Mouse (Mus musculus) layer of hippocampus, adult 9-10 months (tissue): Measurements from ENCODE around the gene Gale.
"Not testable (repeated sequence)": the region's sequence is repeated elsewhere in the genome, so short reads cannot be mapped to it uniquely, and the experiment has no call there.

Source experiments
- DNase-seq: peaks from one replicate; pipeline ENCODE4 v3.0.0; 2022; ENCODE audit warnings: low spot score

Gene Gale

GRCm38 (mm10) chr4:135963457-135964193 lies at the start of gene Gale:
Gene Gale, plus strand, starts transcription at chr4:135963727.
- no peak for DNase-seq

DNA sequence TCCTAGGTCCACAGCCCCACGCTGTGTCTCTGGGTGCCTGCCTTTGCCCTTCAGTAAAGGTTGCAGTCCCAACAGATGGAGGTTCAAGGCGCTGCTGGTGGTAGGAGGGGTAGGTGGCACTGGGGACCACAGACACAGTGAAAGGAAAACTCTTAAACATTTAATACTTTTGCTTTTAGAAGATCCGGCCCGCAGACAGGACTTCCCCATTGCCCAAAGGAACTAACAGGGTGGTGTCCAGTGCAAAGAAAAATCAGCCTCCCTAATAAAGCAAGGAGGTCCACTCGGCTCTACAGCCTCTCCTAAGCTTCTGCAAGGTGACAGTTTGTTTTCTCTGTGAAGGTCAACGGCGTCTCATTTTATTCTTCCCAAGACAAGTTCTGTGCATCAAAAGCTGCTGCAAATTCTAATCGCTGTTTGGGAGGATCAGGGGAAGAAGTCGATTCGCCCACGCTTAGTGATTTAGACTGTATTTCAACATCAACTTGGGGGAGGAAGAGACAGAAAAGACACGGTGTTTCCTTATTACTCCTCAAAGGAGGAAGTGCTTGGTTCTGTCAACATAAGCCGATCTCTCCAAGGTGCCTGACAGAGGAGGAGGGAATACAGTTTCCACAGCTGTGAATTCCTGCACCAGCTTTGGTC lies 44.8 kb upstream of the Gale start:
- DNase-seq, result no peak

GRCm38 (mm10) chr4:135919280-135919639 lies 44.3 kb upstream of the Gale start:
- no peak for DNase-seq

DNA sequence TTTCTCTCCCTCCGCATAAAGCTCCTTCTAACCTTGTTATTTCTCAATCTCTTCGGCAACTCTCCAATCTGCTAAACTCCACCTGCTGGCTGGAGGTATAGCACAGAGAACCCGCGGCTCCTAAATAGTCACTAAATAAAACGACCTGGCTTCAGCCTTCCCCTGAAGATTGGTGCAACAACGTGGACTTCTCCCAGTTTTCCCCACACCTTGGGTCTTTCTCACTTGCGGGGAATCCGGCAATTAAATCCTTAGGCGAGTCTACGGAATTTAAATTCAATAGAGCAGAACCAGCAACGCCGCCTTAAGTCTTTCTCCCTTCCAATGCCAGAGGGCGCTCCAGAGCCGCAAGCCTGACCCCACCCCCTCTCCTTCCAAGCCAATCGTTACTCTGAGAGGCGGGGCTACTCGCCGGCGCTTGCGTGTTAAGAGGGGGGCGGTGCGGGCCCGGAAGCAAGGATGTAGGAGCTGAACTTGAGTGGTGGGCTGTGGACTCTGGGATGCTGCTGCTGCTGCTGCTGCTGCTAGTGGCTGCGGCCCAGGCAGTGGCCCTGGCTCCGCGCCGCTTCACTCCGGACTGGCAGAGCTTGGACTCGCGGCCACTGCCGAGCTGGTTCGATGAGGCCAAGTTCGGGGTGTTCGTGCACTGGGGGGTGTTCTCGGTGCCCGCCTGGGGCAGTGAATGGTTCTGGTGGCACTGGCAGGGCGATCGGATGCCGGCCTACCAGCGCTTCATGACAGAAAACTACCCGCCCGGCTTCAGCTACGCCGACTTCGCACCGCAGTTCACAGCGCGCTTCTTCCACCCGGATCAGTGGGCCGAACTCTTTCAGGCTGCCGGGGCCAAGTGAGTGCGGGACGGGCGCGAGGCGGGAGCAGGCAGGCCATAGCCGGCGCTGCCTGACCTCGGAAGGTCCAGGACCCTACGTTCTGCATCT lies 43.0 kb upstream of the Gale start, which contains the start of gene Fuca1:
Gene Fuca1 (plus strand): TSS at position 432 of the 938 bp plus-strand sequence.
- peak; percentile 94 for DNase-seq

GRCm38 (mm10) chr4:135921257-135922120 lies 42.0 kb upstream of the Gale start:
- no peak for DNase-seq

GRCm38 (mm10) chr4:135922190-135922589 lies 41.3 kb upstream of the Gale start:
- no peak for DNase-seq

DNA sequence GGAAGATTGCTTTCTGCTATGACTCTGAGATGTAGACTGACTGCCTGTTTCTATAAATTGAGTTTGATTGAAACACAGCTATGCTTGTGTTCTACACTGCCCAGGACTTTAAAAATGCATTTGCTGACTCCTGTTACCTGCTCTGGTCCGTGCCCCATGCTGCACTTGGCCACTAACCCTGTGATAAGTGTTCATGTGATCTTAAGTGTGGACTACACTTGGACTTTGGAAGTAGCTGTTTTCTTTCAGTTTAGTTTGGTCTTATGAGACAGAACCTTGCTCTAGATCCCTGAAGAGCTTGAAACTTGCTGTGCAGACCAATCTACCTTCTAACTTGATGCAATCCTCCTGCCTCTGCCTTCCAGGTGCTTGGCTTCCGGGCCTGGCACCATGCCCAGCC lies 39.1 kb upstream of the Gale start:
- DNase-seq, result no peak

DNA sequence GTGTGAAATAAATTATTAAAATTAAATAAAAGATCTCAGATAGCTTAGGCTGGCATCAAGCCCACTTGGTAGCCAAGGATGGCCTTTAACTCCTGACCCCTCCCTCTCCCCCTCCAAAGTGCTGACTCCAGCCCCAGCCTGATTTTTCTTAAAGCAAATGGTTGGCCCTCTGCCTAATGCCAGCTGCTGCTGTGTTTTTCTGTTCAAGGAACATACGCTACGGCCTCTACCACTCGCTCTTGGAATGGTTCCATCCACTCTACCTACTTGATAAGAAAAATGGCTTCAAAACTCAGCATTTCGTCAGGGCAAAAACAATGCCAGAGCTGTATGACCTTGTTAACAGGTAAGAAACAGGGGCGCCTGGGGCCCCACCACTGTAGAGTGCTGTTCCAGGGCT lies 38.2 kb upstream of the Gale start:
- DNase-seq, result no peak

DNA sequence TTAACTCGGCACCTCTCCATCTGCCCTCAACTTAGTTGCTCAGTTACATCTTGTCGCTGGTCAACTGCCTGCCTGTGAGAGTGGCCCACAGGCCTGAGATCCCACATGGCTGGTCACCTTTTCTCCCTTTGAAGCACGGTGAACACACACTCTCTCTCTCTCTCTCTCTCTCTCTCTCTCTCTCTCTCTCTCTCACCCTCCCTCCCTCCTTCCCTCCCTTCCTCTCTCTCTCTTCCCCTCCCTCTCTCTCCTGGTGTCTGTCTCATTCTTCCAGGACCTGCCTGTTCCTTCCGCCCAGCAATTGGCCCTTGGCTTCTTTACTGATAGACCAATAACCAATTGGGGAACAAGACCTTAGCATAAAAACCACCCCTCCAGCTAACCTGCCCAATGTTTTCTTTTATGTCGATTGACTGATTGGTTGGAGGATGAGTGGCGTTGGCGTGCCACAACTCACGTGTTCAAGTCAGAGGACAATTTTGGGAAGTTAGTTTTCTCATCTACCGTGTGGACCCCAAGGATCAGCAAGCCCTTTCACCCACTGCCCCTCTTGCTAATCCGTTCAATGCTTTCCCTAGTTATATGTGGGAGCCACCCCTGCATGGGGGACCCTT lies 37.2 kb upstream of the Gale start:
- no peak for DNase-seq

- no peak for DNase-seq
Measured at GRCm38 (mm10) chr4:135926861-135927260, 36.7 kb upstream of the Gale start.

DNA sequence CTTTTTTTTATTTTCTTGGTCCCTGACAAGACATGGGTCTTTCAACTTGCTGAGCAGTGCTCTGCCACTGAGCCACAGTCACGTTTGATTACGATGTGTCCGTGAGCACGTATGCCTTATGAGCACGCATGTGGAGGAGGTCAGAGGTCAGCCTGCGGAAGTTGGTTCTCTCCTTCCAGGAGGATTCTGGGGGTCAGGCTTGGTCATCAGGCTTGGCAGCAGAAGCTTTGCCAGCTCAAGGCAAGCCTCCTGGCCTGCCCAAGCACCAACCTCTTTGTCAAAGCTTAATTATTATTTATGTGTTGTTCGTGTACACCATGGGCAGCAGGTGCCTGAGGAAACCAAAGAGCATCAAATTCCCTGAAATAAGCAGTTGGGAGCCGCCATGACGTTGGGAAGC lies 35.2 kb upstream of the Gale start:
- DNase-seq, result no peak

DNA sequence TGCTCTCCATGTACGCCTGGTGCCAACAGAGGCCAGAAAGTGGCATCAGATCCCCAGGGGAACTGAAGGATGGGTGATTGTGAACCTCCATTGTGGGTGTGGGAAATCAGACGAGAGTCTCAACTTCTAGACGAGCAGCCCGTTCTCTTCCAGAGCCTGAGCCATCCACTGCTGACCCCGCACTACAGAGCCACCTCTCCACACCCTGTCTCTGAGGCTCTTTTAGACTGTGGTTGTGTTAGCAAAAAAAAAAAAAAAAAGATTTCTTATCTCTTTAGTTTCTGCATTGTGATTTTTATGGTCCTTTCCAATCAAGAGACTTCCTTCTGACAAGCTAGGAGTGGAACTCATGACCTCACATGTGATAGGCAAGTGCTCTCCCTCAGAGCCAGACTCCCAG lies 34.1 kb upstream of the Gale start:
- DNase-seq, result no peak

DNA sequence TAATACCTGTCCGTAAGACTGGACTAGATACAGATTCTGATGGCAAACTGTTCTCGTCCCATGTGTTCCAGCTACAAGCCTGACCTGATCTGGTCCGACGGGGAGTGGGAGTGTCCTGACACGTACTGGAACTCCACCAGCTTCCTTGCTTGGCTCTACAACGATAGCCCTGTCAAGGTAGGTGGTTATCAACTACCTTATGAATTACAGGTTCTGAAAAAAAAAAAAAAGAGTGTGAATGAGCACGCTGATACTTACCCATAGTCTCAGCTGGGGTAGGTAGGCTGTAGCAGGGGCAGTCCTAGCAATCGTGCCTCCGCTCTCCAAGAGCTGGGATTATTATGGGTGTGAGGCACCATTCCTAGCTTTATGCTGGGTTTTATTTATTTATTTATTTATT lies 33.7 kb upstream of the Gale start:
- DNase-seq, result no peak

- DNase-seq, result no peak
Measured at GRCm38 (mm10) chr4:135930239-135930638, 33.3 kb upstream of the Gale start.

DNA sequence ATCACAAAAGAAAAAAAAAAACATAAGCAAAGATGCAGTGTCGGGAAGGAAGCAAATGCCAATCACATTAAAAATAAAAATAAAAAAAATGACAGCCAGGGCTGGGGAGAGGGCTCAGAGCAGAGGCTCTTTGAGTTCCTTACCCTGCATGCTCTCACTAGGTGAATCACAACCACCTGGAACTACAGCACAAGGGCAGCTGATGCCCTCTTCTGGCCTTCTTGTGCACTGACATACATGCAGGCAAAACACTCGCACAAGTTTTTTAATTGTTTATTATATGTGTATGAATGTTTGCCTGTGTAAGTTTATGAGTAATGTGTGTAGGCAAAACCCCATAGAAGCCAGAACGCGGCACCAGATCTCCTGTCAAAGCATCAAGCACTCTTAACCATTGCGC lies 31.7 kb upstream of the Gale start:
- DNase-seq, result no peak

- no peak for DNase-seq
Measured at GRCm38 (mm10) chr4:135934708-135935500, 28.6 kb upstream of the Gale start.

DNA sequence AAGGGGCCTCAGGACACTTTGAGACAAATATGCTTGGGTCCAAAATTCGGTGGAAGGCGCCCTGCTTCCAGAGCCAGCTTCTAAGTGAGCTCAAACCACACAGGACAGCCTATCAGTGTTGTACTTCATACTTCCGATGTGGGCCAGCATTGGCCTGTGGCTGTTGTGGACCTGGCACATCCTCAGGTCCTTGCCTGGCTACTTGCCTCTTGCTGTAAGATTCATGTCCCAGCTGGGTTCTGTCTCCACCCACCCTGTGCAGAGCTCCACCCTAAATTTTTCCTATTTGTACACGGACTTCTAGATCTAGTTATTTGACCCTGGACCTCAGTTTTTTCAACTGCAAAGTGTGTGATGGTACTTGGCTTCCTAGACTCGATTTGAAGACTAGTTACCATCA lies 28.0 kb upstream of the Gale start:
- no peak for DNase-seq

DNA sequence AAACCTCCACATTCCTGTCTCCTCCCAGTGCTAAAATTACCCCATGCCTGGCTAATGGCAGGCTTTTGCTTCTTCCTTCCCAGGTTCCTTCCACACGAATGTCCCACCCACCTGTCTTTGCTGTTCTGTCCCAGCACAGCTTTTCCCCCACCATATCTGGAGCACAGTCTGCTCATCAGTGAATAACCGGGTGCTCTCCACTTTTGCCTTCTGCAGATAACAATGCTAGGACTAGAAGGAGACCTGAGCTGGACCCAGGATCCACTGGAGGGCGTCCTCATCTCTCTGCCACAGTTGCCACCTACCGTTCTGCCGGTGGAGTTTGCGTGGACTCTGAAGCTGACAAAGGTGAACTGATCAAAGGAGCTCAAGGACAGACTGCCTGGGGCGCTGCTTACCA lies 24.7 kb upstream of the Gale start:
- no peak for DNase-seq

DNA sequence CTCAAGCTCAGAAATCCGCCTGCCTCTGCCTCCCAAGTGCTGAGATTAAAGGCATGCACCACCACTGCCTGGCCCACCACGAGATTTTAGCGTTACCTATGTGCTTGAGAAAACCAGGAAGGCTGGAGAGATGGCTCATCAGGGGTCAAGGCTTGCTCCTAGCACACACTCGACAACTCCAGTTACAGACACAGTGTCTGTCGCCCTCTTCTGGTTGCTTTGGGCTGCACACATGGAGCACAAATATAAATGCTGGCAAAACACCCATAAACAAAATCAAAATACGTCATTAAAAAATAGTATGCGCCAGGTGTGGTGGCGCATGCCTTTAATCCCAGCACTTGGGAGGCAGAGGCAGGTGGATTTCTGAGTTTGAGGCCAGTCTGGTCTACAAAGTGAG lies 22.5 kb upstream of the Gale start:
- not testable (repeated sequence) for DNase-seq

DNA sequence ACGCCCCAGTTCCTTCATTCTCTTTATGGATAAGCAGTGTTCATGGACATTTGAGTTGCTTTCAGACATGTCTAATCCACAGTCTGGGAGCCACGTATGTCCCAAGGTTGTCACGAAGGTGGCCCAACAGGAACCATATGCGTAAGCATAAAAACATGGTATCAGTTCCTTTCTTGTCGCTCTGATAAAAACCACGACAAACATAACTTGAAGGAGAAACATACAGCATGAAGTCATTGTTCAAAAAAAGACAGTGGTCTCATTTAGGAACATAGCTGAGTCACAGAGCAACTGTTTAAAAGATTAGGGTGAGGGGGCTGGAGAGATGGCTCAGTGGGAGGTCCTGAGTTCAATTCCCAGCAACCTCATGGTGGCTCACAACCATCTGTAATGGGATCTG lies 21.3 kb upstream of the Gale start:
- no peak for DNase-seq

- no peak for DNase-seq
Measured at GRCm38 (mm10) chr4:135943389-135943788, 20.1 kb upstream of the Gale start.
